Mouse (Mus musculus): ENCODE measurements at regions not wholly inside any gene's neighbourhood (a gene's known extent, or its start where the extent isn't known, plus 50 kb on each side); places are given as distances from the start of the nearest gene placed in this dataset.

- Histone ChIP-seq H3K27ac (ENCODE audit: low read depth, low read length) (no peak overlapping the region), H3K36me3 (ENCODE audit: control insufficient read depth, insufficient read depth, low read length) (no peaks in the 10 kb centered on the region), H3K27me3 (replicated peaks; ENCODE audit: control insufficient read depth, insufficient read depth, low read length) (no peaks in the 10 kb centered on the region), H3K4me2 (no peak overlapping the region), H3K9me3 (ENCODE audit: control insufficient read depth, low read length) (no peaks in the 10 kb centered on the region), H3K4me3 (ENCODE audit: low read depth, low read length) (no peak overlapping the region), H3K9ac (ENCODE audit: low read depth, low read length) (no peak overlapping the region), H3K4me1 (replicated peaks; ENCODE audit: control insufficient read depth, insufficient read depth, low read length) (no peaks in the 10 kb centered on the region)
- no peak for ATAC-seq (replicated peaks; ENCODE audit: low FRiP score)
- 54% methylated on average over 2 of the region's 2 CpGs for WGBS
- DNase-seq (ENCODE audit: low spot score), result no peak
Observed at GRCm38 (mm10) chr3:63638572-63638971, 154.9 kb upstream of the Gm34302 start.

DNA sequence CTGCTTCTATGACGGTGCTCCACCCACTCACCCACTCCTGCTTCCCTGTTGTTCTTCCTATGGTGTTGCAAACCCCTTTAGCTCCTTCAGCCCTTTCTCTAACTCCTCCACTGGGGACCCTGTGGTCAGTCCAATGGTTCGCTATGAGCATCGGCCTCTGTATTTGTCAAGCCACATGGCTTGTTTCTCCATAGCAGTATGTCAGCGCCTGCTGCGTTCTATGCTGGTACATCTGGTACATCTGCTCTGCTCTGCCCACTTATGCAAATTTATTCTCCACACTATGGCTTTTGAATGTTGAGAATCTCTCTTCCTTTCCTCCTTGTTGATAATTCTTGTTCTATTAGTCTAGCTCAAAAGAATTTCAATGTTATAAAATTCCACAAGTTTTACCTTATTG is 154.2 kb upstream of the Gm34302 start:
- H3K9me3 ChIP-seq (ENCODE audit: control insufficient read depth, low read length), result no peaks in the 10 kb centered on the region
- no peaks in the 10 kb centered on the region for H3K27me3 ChIP-seq (replicated peaks; ENCODE audit: control insufficient read depth, insufficient read depth, low read length)
- no peak overlapping the region for H3K9ac ChIP-seq (ENCODE audit: low read depth, low read length)
- no peak overlapping the region for H3K4me2 ChIP-seq
- no peak for ATAC-seq (replicated peaks; ENCODE audit: low FRiP score)
- WGBS, result 90% methylated on average over 5 of the region's 5 CpGs
- no peaks in the 10 kb centered on the region for H3K36me3 ChIP-seq (ENCODE audit: control insufficient read depth, insufficient read depth, low read length)
- no peak overlapping the region for H3K27ac ChIP-seq (ENCODE audit: low read depth, low read length)
- H3K4me1 ChIP-seq (replicated peaks; ENCODE audit: control insufficient read depth, insufficient read depth, low read length), result no peaks in the 10 kb centered on the region
- no peak overlapping the region for H3K4me3 ChIP-seq (ENCODE audit: low read depth, low read length)
- DNase-seq (ENCODE audit: low spot score), result no peak

GRCm38 (mm10) chr3:63627724-63628123 is 144.0 kb upstream of the Gm34302 start:
- no peaks in the 10 kb centered on the region for H3K36me3 ChIP-seq (ENCODE audit: control insufficient read depth, insufficient read depth, low read length)
- no peak overlapping the region for H3K9ac ChIP-seq (ENCODE audit: low read depth, low read length)
- no peaks in the 10 kb centered on the region for H3K9me3 ChIP-seq (ENCODE audit: control insufficient read depth, low read length)
- no peaks in the 10 kb centered on the region for H3K27me3 ChIP-seq (replicated peaks; ENCODE audit: control insufficient read depth, insufficient read depth, low read length)
- no peak overlapping the region for H3K4me3 ChIP-seq (ENCODE audit: low read depth, low read length)
- 77% methylated on average over 5 of the region's 5 CpGs for WGBS
- H3K4me1 ChIP-seq (replicated peaks; ENCODE audit: control insufficient read depth, insufficient read depth, low read length), result no peaks in the 10 kb centered on the region
- DNase-seq (ENCODE audit: low spot score) (no peak), ATAC-seq (replicated peaks; ENCODE audit: low FRiP score) (no peak)
- no peak overlapping the region for H3K27ac ChIP-seq (ENCODE audit: low read depth, low read length)
- no peak overlapping the region for H3K4me2 ChIP-seq

GRCm38 (mm10) chr3:63616127-63616526 is 132.4 kb upstream of the Gm34302 start:
- Histone ChIP-seq H3K4me2 (no peak overlapping the region), H3K36me3 (ENCODE audit: control insufficient read depth, insufficient read depth, low read length) (no peaks in the 10 kb centered on the region), H3K9ac (ENCODE audit: low read depth, low read length) (no peak overlapping the region), H3K4me3 (ENCODE audit: low read depth, low read length) (no peak overlapping the region), H3K27me3 (replicated peaks; ENCODE audit: control insufficient read depth, insufficient read depth, low read length) (no peaks in the 10 kb centered on the region), H3K9me3 (ENCODE audit: control insufficient read depth, low read length) (no peaks in the 10 kb centered on the region), H3K4me1 (replicated peaks; ENCODE audit: control insufficient read depth, insufficient read depth, low read length) (no peaks in the 10 kb centered on the region; the same call in 1 of the 2 replicates), H3K27ac (ENCODE audit: low read depth, low read length) (no peak overlapping the region)
- DNase-seq (ENCODE audit: low spot score) (no peak), ATAC-seq (replicated peaks; ENCODE audit: low FRiP score) (no peak)
- 35% methylated on average over 5 of the region's 5 CpGs for WGBS

DNA sequence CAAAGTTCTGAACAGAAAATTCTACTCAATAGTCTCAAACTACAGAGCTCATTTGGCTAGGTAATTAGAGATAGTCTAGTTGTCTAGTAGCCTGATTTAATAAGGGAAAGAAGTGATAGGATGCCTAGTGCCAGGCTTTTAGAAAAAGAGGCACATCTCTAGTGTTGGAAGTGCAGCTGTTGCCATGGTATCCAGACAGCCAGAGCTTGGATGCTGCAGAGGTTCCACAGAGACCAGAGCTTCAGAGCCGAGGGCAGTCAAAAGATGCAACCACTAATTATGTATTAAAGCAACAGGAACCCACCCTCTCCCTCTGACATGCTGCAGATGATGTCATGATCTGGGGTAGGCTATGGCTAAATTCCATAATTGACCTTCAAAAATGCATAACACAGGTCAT is 130.0 kb upstream of the Gm34302 start:
- H3K4me2 ChIP-seq, result no peak overlapping the region
- 50% methylated on average over 1 of the region's 1 CpGs for WGBS
- H3K9ac ChIP-seq (ENCODE audit: low read depth, low read length), result no peak overlapping the region
- no peak overlapping the region for H3K4me3 ChIP-seq (ENCODE audit: low read depth, low read length)
- no peaks in the 10 kb centered on the region for H3K27me3 ChIP-seq (replicated peaks; ENCODE audit: control insufficient read depth, insufficient read depth, low read length)
- DNase-seq (ENCODE audit: low spot score), result no peak
- H3K4me1 ChIP-seq (replicated peaks; ENCODE audit: control insufficient read depth, insufficient read depth, low read length), result no peaks in the 10 kb centered on the region; the same call in 1 of the 2 replicates
- H3K9me3 ChIP-seq (ENCODE audit: control insufficient read depth, low read length), result no peaks in the 10 kb centered on the region
- H3K27ac ChIP-seq (ENCODE audit: low read depth, low read length), result no peak overlapping the region
- ATAC-seq (replicated peaks; ENCODE audit: low FRiP score), result no peak
- H3K36me3 ChIP-seq (ENCODE audit: control insufficient read depth, insufficient read depth, low read length), result no peaks in the 10 kb centered on the region

DNA sequence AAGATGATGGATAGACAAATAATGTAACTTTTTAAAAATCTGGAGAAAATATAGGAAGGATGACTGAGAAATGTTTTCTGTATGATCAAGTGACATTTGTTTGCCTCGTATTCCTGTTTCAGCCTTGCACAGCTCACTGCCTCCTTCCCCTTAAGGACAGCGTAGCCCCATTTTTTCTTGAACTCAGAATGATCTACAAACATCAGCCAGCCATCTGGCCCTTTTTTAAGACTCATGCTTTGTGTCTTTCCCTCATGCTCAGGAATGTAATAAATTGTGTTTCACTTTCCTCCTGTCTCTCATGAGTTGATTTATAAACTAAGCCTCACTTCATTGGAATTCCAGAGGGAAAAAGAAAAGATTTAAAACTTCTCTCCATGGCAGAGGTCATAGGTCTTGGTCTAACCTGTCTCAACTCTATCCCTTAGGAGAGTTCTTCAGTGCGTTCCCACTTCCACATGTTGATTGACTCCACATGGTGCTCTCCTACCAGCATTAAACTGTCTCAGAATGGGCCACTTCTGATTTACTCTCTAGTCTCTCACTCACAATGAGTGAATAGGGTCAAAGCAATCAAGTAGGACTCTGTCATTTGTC is 129.2 kb upstream of the Gm34302 start:
- no peak overlapping the region for H3K4me3 ChIP-seq (ENCODE audit: low read depth, low read length)
- no peak overlapping the region for H3K4me2 ChIP-seq
- no peaks in the 10 kb centered on the region for H3K36me3 ChIP-seq (ENCODE audit: control insufficient read depth, insufficient read depth, low read length)
- no peak overlapping the region for H3K27ac ChIP-seq (ENCODE audit: low read depth, low read length)
- 62% methylated on average over 3 of the region's 3 CpGs for WGBS
- ATAC-seq (replicated peaks; ENCODE audit: low FRiP score) (no peak), DNase-seq (ENCODE audit: low spot score) (no peak)
- no peak overlapping the region for H3K9ac ChIP-seq (ENCODE audit: low read depth, low read length)
- H3K9me3 ChIP-seq (ENCODE audit: control insufficient read depth, low read length), result no peaks in the 10 kb centered on the region
- no peaks in the 10 kb centered on the region; the same call in 1 of the 2 replicates for H3K4me1 ChIP-seq (replicated peaks; ENCODE audit: control insufficient read depth, insufficient read depth, low read length)
- no peaks in the 10 kb centered on the region for H3K27me3 ChIP-seq (replicated peaks; ENCODE audit: control insufficient read depth, insufficient read depth, low read length)

DNA sequence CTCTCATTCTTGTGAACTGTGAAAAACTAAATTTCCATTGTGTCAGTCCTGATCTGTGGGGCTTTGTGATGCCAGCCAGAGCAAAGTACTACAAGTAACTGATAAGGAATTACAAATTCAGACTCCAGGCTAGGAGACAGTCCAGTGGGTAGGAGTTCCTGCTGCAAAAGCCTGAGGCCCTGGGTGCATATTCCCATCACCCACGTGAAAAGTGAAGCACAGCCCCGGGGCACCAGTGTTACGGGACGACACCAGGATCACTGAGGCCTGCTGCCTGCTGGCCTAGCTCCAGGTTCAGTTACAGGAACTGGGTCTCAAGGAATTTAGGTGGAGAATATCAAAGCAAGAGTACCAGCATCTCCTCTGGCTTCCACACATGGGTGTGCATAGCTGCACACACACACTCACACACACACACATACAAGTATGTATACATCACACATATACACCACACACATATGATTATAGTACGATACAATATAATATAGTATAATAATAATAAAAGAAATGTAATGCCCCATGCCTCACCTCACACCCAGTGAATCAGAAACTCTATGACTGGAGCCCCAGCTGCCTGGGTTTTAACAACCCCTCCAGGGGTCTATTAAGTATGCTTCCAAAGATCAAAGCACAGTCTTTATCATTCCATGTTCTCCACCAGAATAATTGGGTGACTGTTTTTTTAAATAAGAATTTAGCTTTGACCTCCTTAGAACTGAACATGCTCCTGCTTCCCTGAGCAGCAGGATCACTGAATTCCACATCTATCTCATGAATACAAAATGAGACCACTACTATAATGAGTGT is 126.6 kb upstream of the Gm34302 start:
- ATAC-seq (replicated peaks; ENCODE audit: low FRiP score) (no peak), DNase-seq (ENCODE audit: low spot score) (no peak)
- Histone ChIP-seq H3K36me3 (ENCODE audit: control insufficient read depth, insufficient read depth, low read length) (no peaks in the 10 kb centered on the region), H3K27ac (ENCODE audit: low read depth, low read length) (no peak overlapping the region), H3K4me3 (ENCODE audit: low read depth, low read length) (no peak overlapping the region), H3K9ac (ENCODE audit: low read depth, low read length) (no peak overlapping the region), H3K4me2 (no peak overlapping the region), H3K27me3 (replicated peaks; ENCODE audit: control insufficient read depth, insufficient read depth, low read length) (no peaks in the 10 kb centered on the region), H3K9me3 (ENCODE audit: control insufficient read depth, low read length) (no peaks in the 10 kb centered on the region), H3K4me1 (replicated peaks; ENCODE audit: control insufficient read depth, insufficient read depth, low read length) (no peaks in the 10 kb centered on the region; the same call in 1 of the 2 replicates)
- WGBS, result 44% methylated on average over 5 of the region's 5 CpGs

- ATAC-seq (replicated peaks; ENCODE audit: low FRiP score) (no peak), DNase-seq (ENCODE audit: low spot score) (no peak)
- Histone ChIP-seq H3K27me3 (replicated peaks; ENCODE audit: control insufficient read depth, insufficient read depth, low read length) (no peaks in the 10 kb centered on the region), H3K4me1 (replicated peaks; ENCODE audit: control insufficient read depth, insufficient read depth, low read length) (no peaks in the 10 kb centered on the region), H3K9me3 (ENCODE audit: control insufficient read depth, low read length) (no peaks in the 10 kb centered on the region), H3K4me2 (no peak overlapping the region), H3K4me3 (ENCODE audit: low read depth, low read length) (no peak overlapping the region), H3K9ac (ENCODE audit: low read depth, low read length) (no peak overlapping the region), H3K36me3 (ENCODE audit: control insufficient read depth, insufficient read depth, low read length) (no peaks in the 10 kb centered on the region), H3K27ac (ENCODE audit: low read depth, low read length) (no peak overlapping the region)
- 21% methylated on average over 17 of the region's 17 CpGs for WGBS
Observed at GRCm38 (mm10) chr3:63609454-63610112, 125.9 kb upstream of the Gm34302 start.
